Mouse (Mus musculus): ENCODE data around the gene Gm21854. TPM values are rescaled to one million over a fixed set of nuclear protein-coding genes. Genes with fewer than 3 reads are reported as not detected.
"Not testable (repeated sequence)": the region's sequence is repeated elsewhere in the genome, so short reads cannot be mapped to it uniquely, and the experiment has no call there.

Gm21854 gene
- not detected in 2 replicates for polyA plus RNA-seq (2016; fragmentation: Nextera tagmentation; extraction: Ambion mirVana)

DNA sequence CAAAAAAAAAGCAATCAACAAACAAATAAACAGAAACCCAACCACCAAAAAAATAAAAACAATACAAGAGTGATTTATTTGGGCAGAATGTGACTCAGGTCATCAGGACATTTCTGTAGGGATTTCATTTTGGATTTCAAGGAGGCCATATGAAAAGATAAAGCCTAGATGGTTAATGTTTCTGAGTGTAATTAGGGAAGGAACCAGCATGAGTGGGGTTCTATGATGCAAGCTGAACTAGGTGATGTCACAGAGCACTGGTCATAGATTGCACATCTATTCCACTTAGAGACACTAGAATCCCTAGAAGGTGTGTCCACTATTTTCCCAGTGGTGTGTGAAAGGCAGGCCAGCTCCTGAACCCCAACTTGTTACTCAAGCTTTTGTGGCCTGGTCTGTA, at the start of gene Gm21854:
Gene Gm21854 (plus strand): TSS at position 301 of the 400 bp plus-strand sequence.
- H3K9ac ChIP-seq (replicated peaks); H3K9me3 ChIP-seq; H3K4me2 ChIP-seq (replicated peaks); H3K27ac ChIP-seq (replicated peaks); H3K4me3 ChIP-seq; H3K27me3 ChIP-seq; H3K36me3 ChIP-seq; H3K4me1 ChIP-seq; ATAC-seq (ENCODE audit: low FRiP score, low read depth): not testable (repeated sequence)

Other genes with a start within 250 kb of the Gm21854 start
- not detected in 2 replicates for gene Gm20914, start 69.0 kb downstream of the Gm21854 start, polyA plus RNA-seq (2016; fragmentation: Nextera tagmentation; extraction: Ambion mirVana)
- gene Gm28171, start 136.4 kb downstream of the Gm21854 start, polyA plus RNA-seq (2016; fragmentation: Nextera tagmentation; extraction: Ambion mirVana), result not detected in 2 replicates

Measured in midbrain, embryonic 12.5 days (tissue).